Mouse (Mus musculus) heart, adult 18-20 months (tissue): ENCODE results near the gene Myom1. TPM values are rescaled to one million over a fixed set of nuclear protein-coding genes. Genes with fewer than 3 reads are reported as not detected.
A peak's percentile ranks its signal among the peaks of the same experiment; 100 is the strongest.

Source experiments
- DNase-seq, 2 experiments: peaks; one replicate each; pipeline ENCODE4 v3.0.0; 2021 to 2022; ENCODE audit warnings: mixed read lengths in 1 of 2
- total RNA-seq, 2 experiments: library from RNA; stranded (reverse); gene quantifications; 2 replicates each; pipeline ENCODE4 v1.2.3; 2021

The Myom1 gene
- total RNA-seq, 2 experiments from 2014 or later = 977 to 1,053 TPM

GRCm38 (mm10) chr17:71059213-71059612, 56.8 kb downstream of the Myom1 start:
- no peak for DNase-seq

GRCm38 (mm10) chr17:71062049-71062560, 59.7 kb downstream of the Myom1 start:
- DNase-seq = no peak

DNA sequence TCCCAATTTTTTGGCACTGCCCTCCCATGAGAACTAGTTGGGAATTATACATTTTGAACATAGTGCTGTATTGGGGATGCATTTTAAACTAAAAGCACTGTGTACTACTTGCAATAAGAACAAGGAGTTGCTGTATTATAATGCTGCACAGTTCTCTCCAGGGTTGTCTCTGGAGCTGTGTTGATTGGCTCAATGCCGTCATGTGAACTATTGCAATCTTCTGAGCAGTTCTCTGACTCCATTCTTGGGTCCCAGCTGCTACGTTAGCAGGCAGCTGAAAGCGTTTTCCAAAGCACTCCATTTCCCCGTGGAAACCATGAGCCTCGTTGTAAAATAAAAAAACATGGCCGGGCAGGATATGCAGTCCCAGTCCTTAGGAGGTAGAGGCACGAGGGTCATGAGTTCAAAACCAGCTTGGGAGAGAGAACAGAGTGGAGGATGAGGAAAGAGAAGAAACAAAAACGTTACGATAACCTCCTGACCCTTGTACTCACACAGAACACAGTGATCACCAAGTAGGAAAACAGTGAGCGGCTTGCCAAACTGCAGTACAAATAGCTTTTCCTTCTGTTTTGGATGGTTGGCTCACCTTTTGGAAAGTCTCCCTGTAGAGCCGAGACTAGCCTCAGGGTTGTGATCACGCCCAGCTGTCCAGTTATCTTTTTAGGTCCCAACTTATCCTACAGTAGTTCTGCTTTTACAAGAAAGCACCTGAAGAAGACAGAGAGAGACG, 60.6 kb downstream of the Myom1 start:
- peak in 1 of 2 experiments; percentile 42 for DNase-seq

DNA sequence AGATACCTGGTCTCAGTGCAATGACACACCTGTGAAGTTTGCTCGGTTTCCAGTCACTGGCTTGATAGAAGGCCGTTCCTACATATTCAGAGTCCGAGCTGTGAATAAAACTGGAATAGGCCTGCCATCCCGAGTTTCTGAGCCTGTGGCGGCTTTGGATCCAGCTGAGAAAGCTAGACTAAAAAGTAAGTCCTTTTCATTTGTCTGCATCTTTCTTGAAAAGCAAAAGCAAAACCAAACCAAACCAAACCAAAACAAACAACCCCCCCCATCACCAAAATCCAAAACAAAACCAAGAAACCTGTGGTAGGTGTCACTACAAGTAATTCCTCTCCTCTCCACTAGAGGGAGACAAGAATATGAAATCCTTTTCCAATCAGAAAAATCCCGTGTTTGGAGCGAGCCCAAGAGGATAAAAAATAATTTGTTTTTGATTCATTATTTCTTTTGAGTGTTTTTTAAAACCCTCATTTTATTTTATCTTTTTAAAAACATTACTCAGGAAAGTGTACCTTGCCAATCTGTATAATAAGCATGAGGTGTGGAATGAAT, 62.1 kb downstream of the Myom1 start:
- peak in 1 of 2 experiments; percentile 62 for DNase-seq

- no peak for DNase-seq
Measured at GRCm38 (mm10) chr17:71065127-71065526, 62.7 kb downstream of the Myom1 start.

DNA sequence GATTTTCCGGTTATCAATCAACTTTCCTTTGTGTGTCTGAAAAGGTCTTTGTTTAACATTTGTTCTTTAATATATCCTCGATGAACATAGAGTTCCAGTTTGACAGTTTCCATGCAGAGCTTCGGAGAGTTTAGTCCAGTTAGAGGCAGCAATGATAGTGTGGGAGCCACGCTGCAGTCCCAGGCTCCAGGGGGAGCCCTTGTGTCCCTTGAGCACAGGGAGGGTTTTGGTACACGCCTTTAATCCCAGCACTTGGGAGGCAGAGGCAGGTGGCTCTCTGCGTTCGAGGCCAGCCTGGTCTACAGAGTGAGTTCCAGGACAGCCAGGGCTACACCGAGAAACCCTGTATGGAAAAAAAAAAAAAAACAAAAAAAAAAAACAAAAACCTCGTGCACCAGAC, 66.7 kb downstream of the Myom1 start:
- DNase-seq = no peak

- no peak for DNase-seq
Measured at GRCm38 (mm10) chr17:71071958-71072357, 69.5 kb downstream of the Myom1 start.

DNA sequence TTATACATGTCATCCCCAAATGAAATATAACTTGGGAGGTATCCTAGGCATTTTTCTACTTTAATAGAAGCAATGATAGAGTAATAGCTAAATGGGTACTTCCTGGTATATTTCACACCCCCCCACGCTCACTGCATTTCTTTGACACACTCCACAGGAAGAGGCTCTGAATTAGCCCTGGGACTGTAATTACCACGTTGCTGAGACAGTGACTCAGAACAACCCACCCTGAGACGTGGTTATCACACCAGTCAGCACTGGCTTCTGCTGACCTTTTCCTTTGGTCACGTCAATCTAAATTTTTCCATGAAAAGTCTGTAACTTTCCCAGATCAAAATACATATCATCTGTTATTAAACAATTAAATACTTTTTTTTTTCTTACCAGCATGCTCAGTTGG, 72.0 kb downstream of the Myom1 start:
- no peak for DNase-seq

DNA sequence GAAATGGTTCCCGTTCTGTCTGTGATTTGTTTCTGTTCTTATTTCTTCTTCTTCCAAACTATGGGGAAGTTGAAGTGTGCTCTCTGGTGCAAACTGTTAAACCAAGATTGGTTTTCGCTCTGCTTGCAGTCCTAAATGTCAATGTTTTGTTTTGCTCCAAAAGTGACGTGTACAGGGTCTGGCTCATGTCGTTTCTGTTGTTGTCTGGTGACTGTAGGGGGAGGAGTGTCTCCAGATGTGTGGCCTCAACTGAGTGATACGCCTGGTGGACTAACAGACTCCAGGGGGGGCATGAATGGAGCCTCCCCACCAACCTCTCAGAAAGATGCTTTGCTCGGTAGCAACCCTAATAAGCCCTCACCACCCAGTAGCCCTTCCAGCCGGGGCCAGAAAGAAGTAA, 79.6 kb downstream of the Myom1 start:
- peak in 1 of 2 experiments; percentile 40 for DNase-seq

- DNase-seq = no peak
Measured at GRCm38 (mm10) chr17:71086969-71087368, 84.5 kb downstream of the Myom1 start.

DNA sequence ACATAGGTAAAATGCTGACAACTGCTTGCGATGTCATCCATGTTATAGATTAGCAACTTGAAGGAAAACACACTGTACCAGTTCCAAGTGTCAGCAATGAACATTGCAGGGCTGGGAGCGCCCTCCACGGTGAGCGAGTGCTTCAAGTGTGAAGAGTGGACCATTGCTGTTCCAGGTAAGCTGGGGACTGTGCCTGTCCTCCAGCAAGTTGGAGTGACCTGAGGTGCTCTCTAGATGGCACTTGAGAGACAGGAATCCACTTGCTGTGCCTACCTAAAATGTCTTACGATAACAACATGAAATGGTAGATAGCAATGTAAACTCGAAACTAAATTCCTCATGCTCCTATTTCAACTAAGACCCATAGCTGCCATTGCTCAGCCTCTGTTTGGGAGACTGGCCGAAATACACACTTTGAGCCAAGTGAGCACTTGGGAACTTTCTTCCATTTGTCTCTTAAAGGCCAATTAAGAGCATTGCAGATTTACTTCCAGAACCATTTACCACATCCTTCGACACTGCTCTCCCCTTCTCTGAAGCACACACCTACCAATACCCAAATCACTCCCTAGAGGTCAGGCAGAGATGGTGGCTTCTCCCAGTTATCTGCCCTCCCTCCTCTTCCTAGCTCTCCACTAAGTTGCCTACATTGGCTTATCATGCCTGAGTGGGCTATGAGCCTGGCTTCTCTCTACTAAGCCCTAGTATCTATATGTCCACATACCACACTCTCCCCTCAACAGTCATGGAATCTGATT, 85.1 kb downstream of the Myom1 start:
- no peak for DNase-seq

GRCm38 (mm10) chr17:71088154-71088521, 85.7 kb downstream of the Myom1 start:
- DNase-seq = no peak

DNA sequence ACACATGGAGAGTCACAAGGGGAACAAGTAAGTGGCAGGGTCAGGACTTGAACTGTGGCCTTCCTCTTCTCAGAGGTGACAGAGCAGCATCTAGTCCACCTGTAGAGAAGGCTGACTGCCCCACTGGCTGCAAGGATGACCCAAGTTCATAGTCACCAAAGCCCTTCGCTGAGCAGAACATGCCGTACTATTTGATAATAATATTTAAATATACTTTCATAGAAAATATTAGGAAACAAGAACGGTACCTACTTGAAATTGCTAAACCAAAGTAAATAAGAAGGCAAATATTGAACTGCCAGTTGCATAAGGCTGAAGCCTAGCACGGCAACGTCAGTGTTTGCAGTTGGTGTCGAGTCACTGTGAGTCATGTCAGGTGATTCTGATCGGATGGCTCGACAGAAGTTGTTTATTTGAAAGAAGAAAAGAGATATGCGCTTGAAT, 86.6 kb downstream of the Myom1 start:
- DNase-seq = no peak

DNA sequence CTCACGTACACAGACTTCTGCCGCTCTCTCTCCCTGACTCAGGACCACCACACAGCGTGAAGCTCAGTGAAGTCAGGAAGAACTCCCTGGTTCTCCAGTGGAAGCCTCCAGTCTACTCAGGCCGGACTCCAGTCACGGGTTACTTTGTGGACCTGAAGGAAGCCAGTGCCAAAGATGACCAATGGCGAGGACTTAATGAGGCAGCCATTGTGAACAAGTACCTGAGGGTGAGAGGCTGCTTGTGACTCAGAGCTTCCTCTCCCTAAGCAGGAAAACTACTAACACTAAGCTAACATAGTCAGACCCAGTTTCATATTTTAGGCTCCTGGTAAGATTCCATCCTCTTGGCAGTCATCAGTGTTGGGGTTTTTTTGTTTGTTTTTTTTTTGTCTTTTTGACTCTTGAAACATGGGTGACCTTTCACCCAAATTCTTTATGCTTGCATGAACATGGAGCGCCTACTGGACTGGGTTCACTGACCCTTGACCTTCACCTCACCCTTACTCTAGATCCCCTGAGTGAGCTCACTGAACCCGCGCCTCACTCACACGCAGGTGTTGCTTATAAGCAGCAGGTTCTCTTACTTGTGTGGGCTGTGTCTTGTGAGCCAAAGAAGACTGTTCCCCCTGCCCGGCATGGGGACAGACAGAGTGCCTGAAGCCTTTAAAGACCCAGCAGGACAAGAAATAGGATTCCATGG, 87.5 kb downstream of the Myom1 start:
- peak in 1 of 2 experiments; percentile 16 for DNase-seq

- no peak for DNase-seq
Measured at GRCm38 (mm10) chr17:71091024-71091423, 88.6 kb downstream of the Myom1 start.

DNA sequence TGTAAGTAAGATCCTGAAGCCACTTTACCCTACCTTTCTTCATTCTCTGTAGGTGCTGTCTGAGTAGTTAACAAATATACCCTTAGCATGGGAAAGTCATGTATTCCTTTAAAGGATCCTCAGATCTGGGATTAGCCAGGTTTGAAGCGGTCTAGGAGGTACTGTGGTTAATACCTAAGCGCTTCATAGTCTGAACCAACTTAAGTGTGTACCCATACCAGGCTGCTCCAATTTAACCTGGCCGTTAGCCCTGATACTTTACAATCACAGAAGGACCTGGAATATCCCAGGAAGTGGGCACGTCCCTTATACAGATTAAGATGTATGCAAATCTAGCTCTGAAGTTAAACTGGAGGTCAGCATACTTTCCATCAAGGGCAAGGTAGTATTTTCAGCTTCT, 89.9 kb downstream of the Myom1 start:
- DNase-seq = no peak

GRCm38 (mm10) chr17:71093793-71094192, 91.4 kb downstream of the Myom1 start:
- DNase-seq = no peak

DNA sequence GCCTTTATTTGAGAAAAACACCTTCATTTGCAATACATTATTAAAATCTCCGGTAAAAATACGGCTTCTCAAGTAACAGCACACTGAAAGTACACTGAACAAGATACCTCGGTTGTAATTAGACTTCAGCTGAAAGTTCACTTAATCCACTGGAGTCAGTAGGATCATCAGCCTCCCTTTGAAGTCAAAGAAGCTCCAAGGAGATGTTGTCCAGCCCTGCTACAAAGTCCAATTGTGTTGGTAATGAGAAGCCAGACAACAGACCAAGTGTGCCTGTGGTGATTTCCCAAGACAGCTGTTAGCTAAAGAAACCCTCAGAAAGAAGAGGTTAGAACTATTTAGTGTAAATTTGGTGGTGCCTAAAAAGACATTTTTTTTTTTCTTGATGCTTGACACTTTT, 92.0 kb downstream of the Myom1 start:
- no peak for DNase-seq

DNA sequence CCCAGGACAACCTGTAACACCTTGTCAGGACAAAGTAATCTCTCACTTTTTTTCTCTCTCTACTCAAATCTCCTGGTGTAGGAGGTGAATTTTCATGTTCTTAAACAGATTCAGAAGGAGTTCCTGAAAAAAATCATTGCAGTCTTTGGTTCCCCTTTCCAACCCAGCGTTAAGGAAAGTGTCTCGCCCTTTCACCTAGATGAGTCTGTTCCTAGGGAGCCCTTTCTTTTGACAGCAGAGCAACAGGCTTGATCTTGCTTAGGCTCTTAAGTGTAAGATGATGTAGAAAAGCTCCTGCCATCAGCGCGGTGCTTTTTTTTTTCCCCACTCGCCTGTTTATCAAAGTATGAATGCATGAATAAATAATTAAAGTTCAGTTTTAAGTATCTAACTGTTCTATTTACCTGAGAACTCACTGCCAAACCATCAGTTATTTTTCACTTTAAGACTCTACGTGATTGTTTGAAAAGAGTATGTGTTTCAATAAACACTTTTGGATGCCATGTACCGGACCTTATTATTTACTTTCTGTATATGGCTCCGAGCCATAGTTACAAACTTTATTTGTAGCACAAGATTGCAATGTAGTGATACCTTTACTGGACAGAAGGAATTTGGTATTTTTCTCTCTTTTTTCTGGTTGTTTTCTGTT, 94.2 kb downstream of the Myom1 start:
- no peak for DNase-seq

GRCm38 (mm10) chr17:71097209-71097597, 94.8 kb downstream of the Myom1 start:
- peak; percentile 52 to 64 for DNase-seq

DNA sequence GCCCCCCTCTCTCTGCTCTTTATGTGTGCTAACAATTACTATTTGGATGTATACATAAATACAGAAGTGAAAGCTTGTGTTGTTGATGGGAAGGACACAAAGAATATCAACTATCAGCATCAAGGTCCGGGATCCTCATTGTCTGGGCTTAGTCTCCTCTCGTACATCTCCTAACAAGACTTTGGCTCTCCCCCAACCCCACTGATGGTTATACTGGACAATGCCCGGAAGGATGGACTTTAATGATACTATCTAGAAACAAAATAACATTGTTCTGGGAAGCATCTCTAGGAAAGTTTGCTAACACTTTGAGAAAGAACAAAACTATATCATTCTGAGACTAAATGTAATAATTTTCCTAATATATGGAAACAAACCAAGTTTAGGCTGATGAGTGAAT, 96.2 kb downstream of the Myom1 start:
- peak in 1 of 2 experiments; percentile 38 for DNase-seq
